Mouse (Mus musculus): ENCODE data around the gene Dtx3.

The Dtx3 gene

GRCm38 (mm10) chr10:127187371-127188078, 8.0 kb downstream of the Dtx3 start:
- DNase-seq (ENCODE audit: low read depth, low spot score), result no peak

- peak; percentile 41 for DNase-seq (ENCODE audit: low read depth, low spot score)
These were observed 9.1 kb downstream of the Dtx3 start for GRCm38 (mm10) chr10:127186451-127186850.

- DNase-seq (ENCODE audit: low read depth, low spot score), result no peak
These were observed 10.0 kb downstream of the Dtx3 start for GRCm38 (mm10) chr10:127185506-127185905.

- DNase-seq (ENCODE audit: low read depth, low spot score), result no peak
These were observed 10.4 kb downstream of the Dtx3 start for GRCm38 (mm10) chr10:127185101-127185500.

- DNase-seq (ENCODE audit: low read depth, low spot score), result no peak
These were observed 11.8 kb downstream of the Dtx3 start for GRCm38 (mm10) chr10:127183759-127184158.

- no peak for DNase-seq (ENCODE audit: low read depth, low spot score)
These were observed 12.9 kb downstream of the Dtx3 start for GRCm38 (mm10) chr10:127182624-127183023.

GRCm38 (mm10) chr10:127181566-127181965, 14.0 kb downstream of the Dtx3 start:
- no peak for DNase-seq (ENCODE audit: low read depth, low spot score)

GRCm38 (mm10) chr10:127180695-127181047, 14.9 kb downstream of the Dtx3 start:
- no peak for DNase-seq (ENCODE audit: low read depth, low spot score)

GRCm38 (mm10) chr10:127179871-127180694, 15.4 kb downstream of the Dtx3 start, which contains the start of gene Slc26a10:
Gene Slc26a10, minus strand, starts transcription at chr10:127180645.
- no peak for DNase-seq (ENCODE audit: low read depth, low spot score)

GRCm38 (mm10) chr10:127178286-127179027, 17.1 kb downstream of the Dtx3 start:
- no peak for DNase-seq (ENCODE audit: low read depth, low spot score)

- DNase-seq (ENCODE audit: low read depth, low spot score), result peak; percentile 60
These were observed 17.8 kb downstream of the Dtx3 start for GRCm38 (mm10) chr10:127177719-127178118.

- DNase-seq (ENCODE audit: low read depth, low spot score), result no peak
These were observed 18.3 kb downstream of the Dtx3 start for GRCm38 (mm10) chr10:127177235-127177634.

- no peak for DNase-seq (ENCODE audit: low read depth, low spot score)
These were observed 18.8 kb downstream of the Dtx3 start for GRCm38 (mm10) chr10:127176756-127177155.

- no peak for DNase-seq (ENCODE audit: low read depth, low spot score)
These were observed 19.3 kb downstream of the Dtx3 start for GRCm38 (mm10) chr10:127176228-127176627.

- DNase-seq (ENCODE audit: low read depth, low spot score), result no peak
These were observed 21.4 kb downstream of the Dtx3 start for GRCm38 (mm10) chr10:127174170-127174569.

- no peak for DNase-seq (ENCODE audit: low read depth, low spot score)
These were observed 22.1 kb downstream of the Dtx3 start for GRCm38 (mm10) chr10:127173148-127174065.

- DNase-seq (ENCODE audit: low read depth, low spot score), result no peak
These were observed 23.8 kb downstream of the Dtx3 start for GRCm38 (mm10) chr10:127171631-127172200.

GRCm38 (mm10) chr10:127170837-127171272, 24.7 kb downstream of the Dtx3 start:
- peak; percentile 66 for DNase-seq (ENCODE audit: low read depth, low spot score)

- no peak for DNase-seq (ENCODE audit: low read depth, low spot score)
These were observed 25.5 kb downstream of the Dtx3 start for GRCm38 (mm10) chr10:127170002-127170401.

- peak; percentile 54 for DNase-seq (ENCODE audit: low read depth, low spot score)
These were observed 27.8 kb downstream of the Dtx3 start for GRCm38 (mm10) chr10:127167614-127168192.

Measured in 3T3-L1 (cell line).